Mouse (Mus musculus) forebrain, embryonic 11.5 days (tissue): ENCODE results near the gene Smad3. TPM values are rescaled to one million over a fixed set of nuclear protein-coding genes. Genes with fewer than 3 reads are reported as not detected.

ENCODE experiments used
- ATAC-seq: fragments of 200-750 bp; cut with Nextera tagmentation; replicated peaks from 2 replicates; pipeline ENCODE4 v1.8.0; 2017; ENCODE audit warnings: moderate TSS enrichment; ENCODE audit not compliant: low FRiP score
- DNase-seq: peaks from one replicate; pipeline ENCODE4 v3.0.0-alpha.2; 2017; ENCODE audit warnings: low spot score
- H3K27ac ChIP-seq: fragments of 300-500 bp; sonication (generic); 2 replicates; pipeline ENCODE4 v1.5.1; 2014; ENCODE audit warnings: low read depth, low read length
- H3K27me3 ChIP-seq: fragments of 300-500 bp; sonication (generic); 2 replicates; pipeline ENCODE4 v1.6.1; 2014; ENCODE audit warnings: mild to moderate bottlenecking, low read length, mixed read lengths; ENCODE audit not compliant: control insufficient read depth, insufficient read depth
- H3K36me3 ChIP-seq: fragments of 300-500 bp; sonication (generic); 2 replicates; pipeline ENCODE4 v1.6.1; 2014; ENCODE audit warnings: mild to moderate bottlenecking, low read length, moderate library complexity, mixed read lengths; ENCODE audit not compliant: control insufficient read depth, insufficient read depth
- H3K4me1 ChIP-seq: fragments of 300-500 bp; sonication (generic); replicated peaks from 2 replicates; pipeline ENCODE4 v1.6.1; 2014; ENCODE audit warnings: low read length, mixed read lengths; ENCODE audit not compliant: control insufficient read depth, insufficient read depth
- H3K4me2 ChIP-seq: fragments of 300-500 bp; sonication (generic); 2 replicates; pipeline ENCODE4 v1.6.1; 2014; ENCODE audit warnings: low read depth, mild to moderate bottlenecking, low read length, moderate library complexity, mixed read lengths; ENCODE audit not compliant: severe bottlenecking
- H3K4me3 ChIP-seq: fragments of 300-500 bp; sonication (generic); 2 replicates; pipeline ENCODE4 v1.5.1; 2014; ENCODE audit warnings: low read depth, low read length
- H3K9ac ChIP-seq: fragments of 300-500 bp; sonication (generic); 2 replicates; pipeline ENCODE4 v1.6.1; 2014; ENCODE audit warnings: low read length
- H3K9me3 ChIP-seq: fragments of 300-500 bp; sonication (generic); 2 replicates; pipeline ENCODE4 v1.6.1; 2016; ENCODE audit warnings: low read length, mixed read lengths; ENCODE audit not compliant: control insufficient read depth
- WGBS: fragments of 180-500 bp; shearing (Covaris S2); extraction: QIAGEN DNeasy Blood & Tissue Kit; methylation state at CpG from one replicate; pipeline ENCODE4 v1.1.7; 2014; 5-methylcytosine and 5-hydroxymethylcytosine counted together
- polyA plus RNA-seq: library from polyadenylated mRNA; unstranded; fragments of >200 nt; fragmentation: Nextera tagmentation; extraction: Ambion mirVana; gene quantifications from 2 replicates; pipeline ENCODE4 v1.2.1, GENCODE M21; 2014

Gene Smad3
- polyA plus RNA-seq, 1 experiment from 2014 or later: 17.9 TPM

- 0 out of 2 replicates have a peak overlapping the region, but pooled peaks have one; percentile 0 for H3K4me2 ChIP-seq
- H3K27ac ChIP-seq: no peak overlapping the region
- H3K36me3 ChIP-seq: no peaks in the 10 kb centered on the region
- peaks cover 39% of the 10 kb centered on the region for H3K4me1 ChIP-seq
- no peak overlapping the region for H3K4me3 ChIP-seq
- no peak for ATAC-seq
- 83% methylated on average over 8 of the region's 8 CpGs for WGBS
- no peaks in the 10 kb centered on the region for H3K9me3 ChIP-seq
- H3K9ac ChIP-seq: no peak overlapping the region
- DNase-seq: no peak
- H3K27me3 ChIP-seq: no peaks in the 10 kb centered on the region
These were observed 4.4 kb downstream of the Smad3 start for GRCm38 (mm10) chr9:63753359-63753758.

- Histone ChIP-seq H3K4me1 (peaks cover 44% of the 10 kb centered on the region), H3K9ac (no peak overlapping the region), H3K4me2 (no peak overlapping the region), H3K4me3 (no peak overlapping the region), H3K36me3 (no peaks in the 10 kb centered on the region), H3K9me3 (no peaks in the 10 kb centered on the region), H3K27ac (no peak overlapping the region), H3K27me3 (no peaks in the 10 kb centered on the region)
- 82% methylated on average over 7 of the region's 7 CpGs for WGBS
- ATAC-seq (no peak), DNase-seq (no peak)
These were observed 5.2 kb downstream of the Smad3 start for GRCm38 (mm10) chr9:63752576-63752975.

GRCm38 (mm10) chr9:63751325-63751724, 6.5 kb downstream of the Smad3 start:
- no peak for DNase-seq
- no peaks in the 10 kb centered on the region for H3K27me3 ChIP-seq
- no peak for ATAC-seq
- H3K36me3 ChIP-seq: no peaks in the 10 kb centered on the region
- WGBS: 83% methylated on average over 4 of the region's 4 CpGs
- H3K9me3 ChIP-seq: no peaks in the 10 kb centered on the region
- H3K4me1 ChIP-seq: peaks cover 47% of the 10 kb centered on the region
- H3K4me3 ChIP-seq: no peak overlapping the region
- H3K4me2 ChIP-seq: no peak overlapping the region
- no peak overlapping the region for H3K9ac ChIP-seq
- no peak overlapping the region for H3K27ac ChIP-seq

- Histone ChIP-seq H3K4me2 (0 out of 2 replicates have a peak overlapping the region, but pooled peaks have one; percentile 16), H3K36me3 (no peaks in the 10 kb centered on the region), H3K4me1 (peaks cover 40% of the 10 kb centered on the region), H3K27me3 (no peaks in the 10 kb centered on the region), H3K4me3 (no peak overlapping the region), H3K27ac (peak overlapping the region; percentile 31; the same call in 1 of the 2 replicates), H3K9me3 (no peaks in the 10 kb centered on the region), H3K9ac (no peak overlapping the region)
- 33% methylated on average over 10 of the region's 10 CpGs for WGBS
- ATAC-seq (no peak), DNase-seq (no peak)
These were observed 7.3 kb downstream of the Smad3 start for GRCm38 (mm10) chr9:63750360-63750974.

GRCm38 (mm10) chr9:63749296-63749915, 8.4 kb downstream of the Smad3 start:
- 54% methylated on average over 15 of the region's 15 CpGs for WGBS
- DNase-seq (no peak), ATAC-seq (no peak)
- no peak overlapping the region for H3K4me3 ChIP-seq
- no peaks in the 10 kb centered on the region for H3K9me3 ChIP-seq
- H3K27ac ChIP-seq: no peak overlapping the region
- H3K36me3 ChIP-seq: no peaks in the 10 kb centered on the region; the same call in 1 of the 2 replicates
- peaks cover 34% of the 10 kb centered on the region for H3K4me1 ChIP-seq
- H3K4me2 ChIP-seq: no peak overlapping the region
- H3K27me3 ChIP-seq: no peaks in the 10 kb centered on the region
- no peak overlapping the region for H3K9ac ChIP-seq

- WGBS: 71% methylated on average over 9 of the region's 9 CpGs
- Histone ChIP-seq H3K9ac (no peak overlapping the region), H3K9me3 (no peaks in the 10 kb centered on the region), H3K4me3 (no peak overlapping the region), H3K36me3 (no peaks in the 10 kb centered on the region; the same call in 1 of the 2 replicates), H3K4me2 (no peak overlapping the region), H3K27ac (no peak overlapping the region), H3K27me3 (no peaks in the 10 kb centered on the region), H3K4me1 (peaks cover 32% of the 10 kb centered on the region)
- DNase-seq (no peak), ATAC-seq (no peak)
These were observed 10.0 kb downstream of the Smad3 start for GRCm38 (mm10) chr9:63747645-63748295.

GRCm38 (mm10) chr9:63746980-63747379, 10.8 kb downstream of the Smad3 start:
- no peak overlapping the region for H3K4me2 ChIP-seq
- no peaks in the 10 kb centered on the region for H3K27me3 ChIP-seq
- H3K9ac ChIP-seq: no peak overlapping the region
- no peaks in the 10 kb centered on the region; the same call in 1 of the 2 replicates for H3K36me3 ChIP-seq
- H3K4me1 ChIP-seq: peaks cover 30% of the 10 kb centered on the region
- H3K27ac ChIP-seq: no peak overlapping the region
- no peaks in the 10 kb centered on the region for H3K9me3 ChIP-seq
- no peak for DNase-seq
- no peak for ATAC-seq
- WGBS: 88% methylated on average over 3 of the region's 3 CpGs
- no peak overlapping the region for H3K4me3 ChIP-seq

GRCm38 (mm10) chr9:63745821-63746632, 11.8 kb downstream of the Smad3 start:
- ATAC-seq (no peak), DNase-seq (no peak)
- H3K36me3 ChIP-seq: no peaks in the 10 kb centered on the region; the same call in 1 of the 2 replicates
- H3K9me3 ChIP-seq: no peaks in the 10 kb centered on the region
- H3K4me1 ChIP-seq: peaks cover 30% of the 10 kb centered on the region
- H3K4me2 ChIP-seq: no peak overlapping the region
- H3K4me3 ChIP-seq: no peak overlapping the region
- H3K27me3 ChIP-seq: no peaks in the 10 kb centered on the region
- no peak overlapping the region for H3K27ac ChIP-seq
- WGBS: 72% methylated on average over 19 of the region's 19 CpGs
- no peak overlapping the region for H3K9ac ChIP-seq
